ENCODE assay signal across 8 mouse cellular contexts in genomic region chrX:159532427-159532810, GRCm38 (mm10). TPM values are rescaled to one million over a fixed set of nuclear protein-coding genes. Genes with fewer than 3 reads are reported as not detected.
DNase-seq lines count a peak whose midpoint lies in the region; ATAC-seq lines count a peak whose summit lies in the region.

No protein-coding gene starts in this region.

- DNase-seq in Muller cell, postnatal 12 days (ENCODE audit: inconsistent ontology term): peak; percentile 99
- peak; percentile 96 for DNase-seq in cerebellum, adult 9-11 months
- peak; percentile 87 to 94 for DNase-seq in frontal cortex, adult 2 months (ENCODE audit: extremely low spot score in 1 of 2, low spot score in 1 of 2)
- peak; percentile 95 for DNase-seq in hindbrain, embryonic 11.5 days (ENCODE audit: low spot score)
- peak; percentile 93 to 95 for DNase-seq in layer of hippocampus, postnatal 10 days (ENCODE audit: low spot score in 2 of 2)
- DNase-seq in lung, postnatal 10 days: peak; percentile 98
- DNase-seq in ovary, postnatal 36 days (ENCODE audit: low spot score): peak; percentile 95
- DNase-seq in thymus, postnatal 25 days: peak; percentile 96

- peak overlapping the region; percentile 44 for H3K4me2 ChIP-seq in hindbrain, embryonic 11.5 days (replicated peaks; ENCODE audit: low read depth, low read length)

- peak overlapping the region; percentile 79 for H3K27ac ChIP-seq in hindbrain, embryonic 11.5 days (ENCODE audit: low read depth, low read length)

- WGBS in hindbrain, embryonic 11.5 days: 2% methylated on average over 32 of the region's 38 CpGs

- H3K9me3 ChIP-seq in hindbrain, embryonic 11.5 days (ENCODE audit: control insufficient read depth, low read length): no peaks in the 10 kb centered on the region

- no peaks in the 10 kb centered on the region for H3K27me3 ChIP-seq in hindbrain, embryonic 11.5 days (ENCODE audit: control insufficient read depth, insufficient read depth, low read length)

- H3K9ac ChIP-seq in hindbrain, embryonic 11.5 days (ENCODE audit: low read depth, low read length): peak overlapping the region; percentile 46; the same call in 1 of the 2 replicates

- ATAC-seq in hindbrain, embryonic 11.5 days (ENCODE audit: low FRiP score): peak; percentile 98

- no peaks in the 10 kb centered on the region for H3K36me3 ChIP-seq in hindbrain, embryonic 11.5 days (ENCODE audit: control insufficient read depth, insufficient read depth, low read length)

- peak overlapping the region; percentile 55 for H3K4me3 ChIP-seq in hindbrain, embryonic 11.5 days (ENCODE audit: low read depth, low read length)

- no peaks in the 10 kb centered on the region for H3K4me1 ChIP-seq in hindbrain, embryonic 11.5 days (replicated peaks; ENCODE audit: control insufficient read depth, insufficient read depth, low read length)

RNA-seq across cellular contexts. Expression of gene Bclaf3, which starts 5.9 kb away (rescaled TPM):
- 9.8 and 11.2 TPM in 2 replicates for polyA plus RNA-seq in frontal cortex, adult 2 months (2012; rRNA removed)
- polyA plus RNA-seq in hindbrain, embryonic 11.5 days (2014; fragmentation: Nextera tagmentation; extraction: Ambion mirVana): 27.9 and 29.6 TPM in 2 replicates
- 10 to 100 TPM; 12.5 to 12.8 TPM for total RNA-seq in layer of hippocampus, postnatal 10 days (2021)

Comparison
In these comparisons a context has a peak if more than half of its experiments do, and no peak if none do; other contexts are left out.
1. Peak in every context shown above with its lines: DNase-seq, ATAC-seq, H3K4me3 ChIP-seq and H3K27ac ChIP-seq.